Mouse (Mus musculus): Measurements from ENCODE around the gene Fbxl18. TPM values are rescaled to one million over a fixed set of nuclear protein-coding genes. Genes with fewer than 3 reads are reported as not detected.
"Not testable (repeated sequence)": the region's sequence is repeated elsewhere in the genome, so short reads cannot be mapped to it uniquely, and the experiment has no call there.

Fbxl18 gene
- polyA plus RNA-seq, 1 experiment from 2014 or later = 25.6 TPM

GRCm38 (mm10) chr5:142902506-142903314 lies 7.5 kb upstream of the Fbxl18 start:
- H3K27ac ChIP-seq (replicated peaks) = no peak overlapping the region
- WGBS = 57% methylated on average over 5 of the region's 5 CpGs
- peaks cover 28% of the 10 kb centered on the region for H3K4me1 ChIP-seq
- peaks cover 78% of the 10 kb centered on the region for H3K36me3 ChIP-seq (replicated peaks)
- no peaks in the 10 kb centered on the region for H3K9me3 ChIP-seq
- peak; percentile 39 for DNase-seq (ENCODE audit: low spot score)
- H3K27me3 ChIP-seq (replicated peaks; ENCODE audit: low read depth, poor library complexity, severe bottlenecking) = no peaks in the 10 kb centered on the region; the same call in 1 of the 2 replicates
- H3K4me3 ChIP-seq = peak overlapping the region; percentile 34; the same call in 1 of the 2 replicates

- peaks cover 20% of the 10 kb centered on the region for H3K4me1 ChIP-seq
- WGBS = 73% methylated on average over 4 of the region's 4 CpGs
- H3K27ac ChIP-seq (replicated peaks) = no peak overlapping the region
- peak; percentile 31 for DNase-seq (ENCODE audit: low spot score)
- no peaks in the 10 kb centered on the region for H3K9me3 ChIP-seq
- peaks cover 83% of the 10 kb centered on the region for H3K36me3 ChIP-seq (replicated peaks)
- H3K4me3 ChIP-seq = peak overlapping the region; percentile 34; the same call in 1 of the 2 replicates
- no peaks in the 10 kb centered on the region; the same call in 1 of the 2 replicates for H3K27me3 ChIP-seq (replicated peaks; ENCODE audit: low read depth, poor library complexity, severe bottlenecking)
These were observed 6.8 kb upstream of the Fbxl18 start for GRCm38 (mm10) chr5:142901846-142902505.

GRCm38 (mm10) chr5:142901355-142901802 lies 6.2 kb upstream of the Fbxl18 start:
- no peaks in the 10 kb centered on the region; the same call in 1 of the 2 replicates for H3K27me3 ChIP-seq (replicated peaks; ENCODE audit: low read depth, poor library complexity, severe bottlenecking)
- H3K4me3 ChIP-seq = no peak overlapping the region
- peak; percentile 61 for DNase-seq (ENCODE audit: low spot score)
- H3K9me3 ChIP-seq = no peaks in the 10 kb centered on the region
- peaks cover 83% of the 10 kb centered on the region for H3K36me3 ChIP-seq (replicated peaks)
- WGBS = 86% methylated on average over 7 of the region's 7 CpGs
- H3K4me1 ChIP-seq = peaks cover 18% of the 10 kb centered on the region
- no peak overlapping the region for H3K27ac ChIP-seq (replicated peaks)

- no peaks in the 10 kb centered on the region; the same call in 1 of the 2 replicates for H3K27me3 ChIP-seq (replicated peaks; ENCODE audit: low read depth, poor library complexity, severe bottlenecking)
- H3K36me3 ChIP-seq (replicated peaks) = peaks cover 76% of the 10 kb centered on the region
- no peaks in the 10 kb centered on the region for H3K9me3 ChIP-seq
- H3K27ac ChIP-seq (replicated peaks) = no peak overlapping the region
- DNase-seq (ENCODE audit: low spot score) = no peak
- peaks cover 26% of the 10 kb centered on the region for H3K4me1 ChIP-seq
- no peak overlapping the region for H3K4me3 ChIP-seq
- 85% methylated on average over 7 of the region's 7 CpGs for WGBS
These were observed 5.4 kb upstream of the Fbxl18 start for GRCm38 (mm10) chr5:142900651-142901050.

- DNase-seq (ENCODE audit: low spot score) = no peak
- H3K4me3 ChIP-seq = no peak overlapping the region
- H3K4me1 ChIP-seq = peaks cover 29% of the 10 kb centered on the region
- H3K9me3 ChIP-seq = no peaks in the 10 kb centered on the region
- H3K27me3 ChIP-seq (replicated peaks; ENCODE audit: low read depth, poor library complexity, severe bottlenecking) = no peaks in the 10 kb centered on the region
- H3K36me3 ChIP-seq (replicated peaks) = peaks cover 69% of the 10 kb centered on the region
- WGBS = 89% methylated on average over 5 of the region's 5 CpGs
- H3K27ac ChIP-seq (replicated peaks) = no peak overlapping the region
These were observed 4.8 kb upstream of the Fbxl18 start for GRCm38 (mm10) chr5:142899932-142900533.

- no peak overlapping the region for H3K27ac ChIP-seq (replicated peaks)
- 90% methylated on average over 9 of the region's 9 CpGs for WGBS
- DNase-seq (ENCODE audit: low spot score) = no peak
- H3K4me1 ChIP-seq = peaks cover 26% of the 10 kb centered on the region
- no peaks in the 10 kb centered on the region for H3K9me3 ChIP-seq
- H3K27me3 ChIP-seq (replicated peaks; ENCODE audit: low read depth, poor library complexity, severe bottlenecking) = no peaks in the 10 kb centered on the region
- H3K4me3 ChIP-seq = no peak overlapping the region
- peaks cover 60% of the 10 kb centered on the region for H3K36me3 ChIP-seq (replicated peaks)
These were observed 3.9 kb upstream of the Fbxl18 start for GRCm38 (mm10) chr5:142899057-142899601.

- WGBS = 86% methylated on average over 4 of the region's 4 CpGs
- DNase-seq (ENCODE audit: low spot score) = no peak
- peaks cover 52% of the 10 kb centered on the region for H3K36me3 ChIP-seq (replicated peaks)
These were observed 3.1 kb upstream of the Fbxl18 start for GRCm38 (mm10) chr5:142898316-142898715.

GRCm38 (mm10) chr5:142897568-142898248 lies 2.5 kb upstream of the Fbxl18 start:
- no peak overlapping the region for H3K4me3 ChIP-seq
- no peaks in the 10 kb centered on the region for H3K9me3 ChIP-seq
- H3K36me3 ChIP-seq (replicated peaks) = peaks cover 46% of the 10 kb centered on the region
- no peaks in the 10 kb centered on the region for H3K27me3 ChIP-seq (replicated peaks; ENCODE audit: low read depth, poor library complexity, severe bottlenecking)
- no peak for DNase-seq (ENCODE audit: low spot score)
- 91% methylated on average over 7 of the region's 7 CpGs for WGBS
- H3K27ac ChIP-seq (replicated peaks) = no peak overlapping the region
- peaks cover 27% of the 10 kb centered on the region for H3K4me1 ChIP-seq

More at GRCm38 (mm10) chr5:142898316-142898715, 3.1 kb upstream of the Fbxl18 start:
- H3K4me1 ChIP-seq = peaks cover 28% of the 10 kb centered on the region
- H3K27ac ChIP-seq (replicated peaks) = no peak overlapping the region
- no peaks in the 10 kb centered on the region for H3K9me3 ChIP-seq
- H3K4me3 ChIP-seq = no peak overlapping the region
- H3K27me3 ChIP-seq (replicated peaks; ENCODE audit: low read depth, poor library complexity, severe bottlenecking) = no peaks in the 10 kb centered on the region

- no peak overlapping the region for H3K27ac ChIP-seq (replicated peaks)
- H3K9me3 ChIP-seq = no peaks in the 10 kb centered on the region
- DNase-seq (ENCODE audit: low spot score) = no peak
- H3K27me3 ChIP-seq (replicated peaks; ENCODE audit: low read depth, poor library complexity, severe bottlenecking) = no peaks in the 10 kb centered on the region
- peaks cover 26% of the 10 kb centered on the region for H3K4me1 ChIP-seq
- 91% methylated on average over 5 of the region's 5 CpGs for WGBS
- no peak overlapping the region for H3K4me3 ChIP-seq
- peaks cover 36% of the 10 kb centered on the region for H3K36me3 ChIP-seq (replicated peaks)
These were observed 1.5 kb upstream of the Fbxl18 start for GRCm38 (mm10) chr5:142896713-142897112.

GRCm38 (mm10) chr5:142896192-142896591 lies 971 bp upstream of the Fbxl18 start:
- Histone ChIP-seq H3K36me3 (replicated peaks) (peaks cover 31% of the 10 kb centered on the region), H3K4me1 (peaks cover 27% of the 10 kb centered on the region), H3K27ac (replicated peaks) (no peak overlapping the region), H3K4me3 (peak overlapping the region; percentile 91; the same call in 1 of the 2 replicates), H3K27me3 (replicated peaks; ENCODE audit: low read depth, poor library complexity, severe bottlenecking) (no peaks in the 10 kb centered on the region), H3K9me3 (no peaks in the 10 kb centered on the region)
- DNase-seq (ENCODE audit: low spot score) = no peak
- 77% methylated on average over 10 of the region's 10 CpGs for WGBS

- H3K4me3 ChIP-seq = no peak overlapping the region
- no peak for DNase-seq (ENCODE audit: low spot score)
- H3K36me3 ChIP-seq (replicated peaks) = peaks cover 20% of the 10 kb centered on the region
- H3K27ac ChIP-seq (replicated peaks) = no peak overlapping the region
- H3K4me1 ChIP-seq = peaks cover 27% of the 10 kb centered on the region
- 88% methylated on average over 6 of the region's 6 CpGs for WGBS
- no peaks in the 10 kb centered on the region for H3K9me3 ChIP-seq
- H3K27me3 ChIP-seq (replicated peaks; ENCODE audit: low read depth, poor library complexity, severe bottlenecking) = no peaks in the 10 kb centered on the region
These were observed 3.8 kb downstream of the Fbxl18 start for GRCm38 (mm10) chr5:142891396-142891795.

- WGBS = 91% methylated on average over 3 of the region's 3 CpGs
- H3K27ac ChIP-seq (replicated peaks); DNase-seq (ENCODE audit: low spot score); H3K4me1 ChIP-seq; H3K4me3 ChIP-seq; H3K27me3 ChIP-seq (replicated peaks; ENCODE audit: low read depth, poor library complexity, severe bottlenecking); H3K9me3 ChIP-seq: not testable (repeated sequence)
- H3K36me3 ChIP-seq (replicated peaks) = peaks cover 59% of the 10 kb centered on the region
These were observed 7.7 kb downstream of the Fbxl18 start for GRCm38 (mm10) chr5:142887533-142887932.

Data from embryonic facial prominence, embryonic 10.5 days (tissue).